Mouse (Mus musculus) spleen, adult 12 weeks (tissue): Measurements from ENCODE around the gene Vmn2r95.
"Not testable (repeated sequence)": the region's sequence is repeated elsewhere in the genome, so short reads cannot be mapped to it uniquely, and the experiment has no call there.

Experiments used
- DNase-seq: peaks from one replicate; pipeline ENCODE4 v3.0.0; 2022; ENCODE audit warnings: low spot score

The Vmn2r95 gene

GRCm38 (mm10) chr17:18423778-18424177 lies at the start of gene Vmn2r95:
Gene Vmn2r95, plus strand, starts transcription at chr17:18424078.
- no peak for DNase-seq

GRCm38 (mm10) chr17:18455619-18456140 lies 31.8 kb downstream of the Vmn2r95 start:
- no peak for DNase-seq

GRCm38 (mm10) chr17:18458126-18458634 lies 34.3 kb downstream of the Vmn2r95 start:
- DNase-seq, result not testable (repeated sequence)

DNA sequence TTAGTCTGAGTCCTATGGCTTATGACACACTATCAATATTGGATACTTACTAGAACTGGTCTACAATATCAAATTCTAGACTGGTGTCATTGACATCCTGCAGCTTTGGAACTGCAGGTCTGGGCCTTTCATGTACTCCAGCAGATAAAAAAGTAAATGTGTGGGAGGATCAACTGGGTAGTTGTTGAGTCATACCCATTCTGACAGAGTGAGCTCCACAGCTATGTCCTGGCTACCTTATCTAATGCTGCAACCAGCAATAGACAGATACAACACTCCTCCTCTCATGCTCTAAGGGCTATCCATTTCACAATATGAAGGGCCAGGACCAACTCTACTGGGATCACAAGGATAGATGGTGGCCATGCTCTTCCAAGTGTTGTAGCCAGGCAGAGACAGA lies 38.8 kb downstream of the Vmn2r95 start:
- no peak for DNase-seq

DNA sequence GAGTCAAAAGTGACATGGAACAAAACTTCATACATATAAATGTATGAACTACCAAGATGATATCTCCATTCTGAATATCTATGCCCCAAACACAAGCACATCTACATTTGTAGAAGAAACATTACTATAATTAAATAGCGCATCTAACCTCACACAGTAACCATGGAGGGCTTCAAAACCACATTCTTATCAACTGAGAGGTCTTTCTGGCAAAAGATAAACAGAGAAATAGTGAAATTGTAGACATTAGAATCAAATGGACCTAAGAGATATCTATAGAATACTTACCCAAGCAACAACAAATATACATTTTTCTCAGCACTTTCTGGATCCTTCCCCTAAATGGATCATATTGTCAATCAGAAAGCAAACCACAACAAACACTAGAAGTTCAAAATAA lies 56.0 kb downstream of the Vmn2r95 start:
- no peak for DNase-seq
